7 mouse cellular contexts compared by ENCODE assay signal in the genomic region with DNA sequence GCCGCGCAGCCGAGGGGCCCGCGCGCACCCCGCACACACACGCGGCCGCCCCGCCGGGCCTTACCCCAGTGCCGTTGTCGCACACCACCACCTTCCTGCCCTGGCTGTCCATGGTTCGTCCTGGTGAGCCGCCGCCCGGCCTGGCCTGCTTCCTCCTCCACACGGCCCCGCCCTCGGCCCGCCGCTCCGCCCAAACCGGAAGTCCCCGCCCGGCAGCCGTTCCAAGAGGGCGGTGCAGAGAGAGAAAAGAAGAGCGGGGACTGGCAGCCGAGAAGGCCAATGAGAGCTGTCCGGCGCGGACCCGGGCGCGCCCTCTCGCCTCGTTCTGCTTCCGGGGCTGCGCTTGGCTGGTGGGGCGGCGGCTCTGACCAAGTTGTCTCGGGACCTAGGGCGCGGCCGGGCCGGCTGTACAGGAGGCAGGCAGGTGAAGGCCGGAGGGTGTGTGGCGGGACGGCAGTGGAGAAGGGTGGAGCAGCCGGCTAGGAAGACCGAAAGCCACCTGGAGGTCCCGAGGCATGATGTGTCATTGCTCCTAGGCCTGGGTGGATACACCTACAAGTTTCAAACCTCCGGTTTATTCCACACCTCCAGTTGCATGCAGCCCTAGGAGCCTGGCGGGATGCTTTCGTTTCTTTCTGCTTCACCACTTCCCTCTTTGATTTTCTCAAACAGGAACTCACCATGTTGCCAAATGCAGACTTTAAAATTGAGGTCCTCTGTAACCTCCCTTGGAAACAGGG. TPM values are rescaled to one million over a fixed set of nuclear protein-coding genes. Genes with fewer than 3 reads are reported as not detected.
DNase-seq lines count a peak whose midpoint lies in the region; ATAC-seq lines count a peak whose summit lies in the region.

A gene (minus strand): TSS at position 173 of the 740 bp plus-strand sequence.

- H3K9ac ChIP-seq in embryonic facial prominence, embryonic 11.5 days (replicated peaks; ENCODE audit: low read length), result peak within 1 kb of the TSS; percentile 86
- peak within 1 kb of the TSS; percentile 92 for H3K9ac ChIP-seq in midbrain, embryonic 13.5 days (replicated peaks)

- H3K9me3 ChIP-seq in embryonic facial prominence, embryonic 11.5 days (replicated peaks; ENCODE audit: control insufficient read depth, low read length), result no peaks in the 10 kb centered on the region
- H3K9me3 ChIP-seq in limb, embryonic 10.5 days (replicated peaks), result no peaks in the 10 kb centered on the region
- H3K9me3 ChIP-seq in midbrain, embryonic 13.5 days, result no peaks in the 10 kb centered on the region

- H3K4me1 ChIP-seq in embryonic facial prominence, embryonic 11.5 days (ENCODE audit: control insufficient read depth, insufficient read depth, low read length), result no peaks in the 10 kb centered on the region
- H3K4me1 ChIP-seq in limb, embryonic 10.5 days, result peaks cover 12% of the 10 kb centered on the region
- peaks cover 21% of the 10 kb centered on the region for H3K4me1 ChIP-seq in midbrain, embryonic 13.5 days (replicated peaks)

- peak; percentile 97 for ATAC-seq in embryonic facial prominence, embryonic 11.5 days (replicated peaks; ENCODE audit: insufficient number of reproducible peaks, low FRiP score, low TSS enrichment, low read depth)
- ATAC-seq in granulocyte monocyte progenitor cell, adult 5-6 weeks (replicated peaks; ENCODE audit: poor library complexity, severe bottlenecking), result peak; percentile 81
- ATAC-seq in midbrain, embryonic 13.5 days, result peak; percentile 99

- peak within 1 kb of the TSS; percentile 78 for H3K27ac ChIP-seq in embryonic facial prominence, embryonic 11.5 days (replicated peaks; ENCODE audit: low read depth, low read length)
- H3K27ac ChIP-seq in limb, embryonic 10.5 days, result peak within 1 kb of the TSS; percentile 93
- peak within 1 kb of the TSS; percentile 94 for H3K27ac ChIP-seq in midbrain, embryonic 13.5 days

- peak within 1 kb of the TSS; percentile 74 for H3K4me3 ChIP-seq in embryonic facial prominence, embryonic 11.5 days (ENCODE audit: low read depth, low read length)
- H3K4me3 ChIP-seq in limb, embryonic 10.5 days, result peak within 1 kb of the TSS; percentile 91
- peak within 1 kb of the TSS; percentile 88 for H3K4me3 ChIP-seq in midbrain, embryonic 13.5 days (replicated peaks)

- no peaks in the 10 kb centered on the region for H3K36me3 ChIP-seq in embryonic facial prominence, embryonic 11.5 days (replicated peaks; ENCODE audit: control insufficient read depth, insufficient read depth, low read depth, low read length)
- H3K36me3 ChIP-seq in limb, embryonic 10.5 days, result peaks cover 24% of the 10 kb centered on the region
- peaks cover 9% of the 10 kb centered on the region; the same call in 1 of the 2 replicates for H3K36me3 ChIP-seq in midbrain, embryonic 13.5 days

- H3K27me3 ChIP-seq in embryonic facial prominence, embryonic 11.5 days (ENCODE audit: control insufficient read depth, insufficient read depth, low read length), result no peaks in the 10 kb centered on the region
- no peaks in the 10 kb centered on the region for H3K27me3 ChIP-seq in limb, embryonic 10.5 days (ENCODE audit: low read depth, poor library complexity, severe bottlenecking)
- no peaks in the 10 kb centered on the region for H3K27me3 ChIP-seq in midbrain, embryonic 13.5 days

- peak; percentile 99 for DNase-seq in adrenal gland, postnatal 14 days
- peak; percentile 96 for DNase-seq in embryonic facial prominence, embryonic 11.5 days (ENCODE audit: low spot score)
- peak; percentile 97 for DNase-seq in kidney, adult 11 months
- DNase-seq in limb, embryonic 10.5 days (ENCODE audit: low spot score), result peak; percentile 99
- DNase-seq in spleen, adult 12 weeks (ENCODE audit: low spot score), result peak; percentile 99

- WGBS in embryonic facial prominence, embryonic 11.5 days, result under 1% methylated on average over 54 of the region's 57 CpGs
- 1% methylated on average over 57 of the region's 57 CpGs for WGBS in limb, embryonic 10.5 days
- whole genome bisulfite sequencing in midbrain, embryonic 13.5 days, result 0% methylated on average over 57 of the region's 57 CpGs

- H3K4me2 ChIP-seq in embryonic facial prominence, embryonic 11.5 days (ENCODE audit: low read depth, low read length), result peak within 1 kb of the TSS; percentile 52
- H3K4me2 ChIP-seq in midbrain, embryonic 13.5 days (replicated peaks), result peak within 1 kb of the TSS; percentile 66

RNA-seq across cellular contexts. Expression of the gene that starts here (rescaled TPM):
- 104 and 110 TPM in 2 replicates for total RNA-seq in adrenal gland, postnatal 14 days (2021)
- polyA plus RNA-seq in embryonic facial prominence, embryonic 11.5 days (2014; fragmentation: Nextera tagmentation; extraction: Ambion mirVana), result 69.7 and 74.3 TPM in 2 replicates
- total RNA-seq in granulocyte monocyte progenitor cell, adult 5-6 weeks (2014; fragmentation: Nextera tagmentation), result 189 and 205 TPM in 2 replicates
- 254 and 304 TPM in 2 replicates for total RNA-seq in granulocyte monocyte progenitor cell, adult 5-6 weeks (2017)
- polyA plus RNA-seq in limb, embryonic 10.5 days (2016; fragmentation: Nextera tagmentation; extraction: Ambion mirVana), result 86.0 and 103 TPM in 2 replicates
- polyA plus RNA-seq in midbrain, embryonic 13.5 days (2015; fragmentation: Nextera tagmentation; extraction: Ambion mirVana), result 167 and 179 TPM in 2 replicates

Comparison
In these comparisons a context has a peak if more than half of its experiments do, and no peak if none do; other contexts are left out.
1. Peak in every context shown above with its lines: DNase-seq, ATAC-seq, H3K4me3 ChIP-seq and H3K27ac ChIP-seq.